Mouse (Mus musculus): Measurements from ENCODE around the gene Slc6a17.

GRCm38 (mm10) chr3:107507966-107508365 lies 9.9 kb downstream of the Slc6a17 start:
- no peak for TF ChIP-seq CTCF (conservative IDR thresholded peaks at IDR 0.05; ENCODE audit: insufficient read depth, insufficient read length, low read depth, low read length)
- no peak for TF ChIP-seq POLR2A (IDR thresholded peaks at IDR 0.05; ENCODE audit: low read depth, low read length)
